ENCODE assay signal across 8 mouse cellular contexts in the genomic region with DNA sequence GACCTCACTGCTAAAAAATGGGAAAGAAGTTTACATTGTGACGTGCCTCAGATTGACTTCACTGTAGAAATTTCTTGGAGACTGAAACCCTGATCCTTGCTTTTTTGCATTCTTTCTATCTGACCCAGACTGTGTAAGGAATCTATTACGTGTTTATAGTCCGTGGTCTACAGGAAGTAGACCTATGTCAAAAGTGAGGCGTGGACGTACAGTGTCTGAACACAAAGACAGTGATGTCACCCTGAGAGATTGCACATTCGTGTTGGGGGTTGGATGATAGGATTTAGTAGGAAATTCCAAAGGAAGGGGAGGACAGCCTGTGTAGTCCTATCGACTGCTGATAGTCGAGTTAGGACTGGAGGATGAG. TPM values are rescaled to one million over a fixed set of nuclear protein-coding genes. Genes with fewer than 3 reads are reported as not detected.
DNase-seq lines count a peak whose midpoint lies in the region; ATAC-seq and TF ChIP-seq lines count a peak whose summit lies in the region.

No protein-coding gene starts in this region.

- H3K9me3 ChIP-seq in E14TG2a.4 (ENCODE audit: low read length): no peaks in the 10 kb centered on the region
- no peaks in the 10 kb centered on the region for H3K9me3 ChIP-seq in forebrain, embryonic 12.5 days
- H3K9me3 ChIP-seq in liver, embryonic 13.5 days (replicated peaks): no peaks in the 10 kb centered on the region
- H3K9me3 ChIP-seq in stomach, postnatal 0 days (ENCODE audit: control insufficient read depth, low read length): no peaks in the 10 kb centered on the region

- no peak for TF ChIP-seq POLR2A in cerebellum, adult 2 months (IDR thresholded peaks at IDR 0.05; ENCODE audit: borderline replicate concordance, insufficient read depth, low read length)

- H3K27me3 ChIP-seq in cerebellum, adult 2 months (ENCODE audit: control insufficient read depth, insufficient read depth, low read length): no peaks in the 10 kb centered on the region
- no peaks in the 10 kb centered on the region for H3K27me3 ChIP-seq in E14TG2a.4 (ENCODE audit: insufficient read depth, low read length)
- H3K27me3 ChIP-seq in forebrain, embryonic 12.5 days: no peaks in the 10 kb centered on the region
- H3K27me3 ChIP-seq in liver, embryonic 13.5 days: no peaks in the 10 kb centered on the region
- no peaks in the 10 kb centered on the region for H3K27me3 ChIP-seq in stomach, postnatal 0 days (ENCODE audit: control insufficient read depth, insufficient read depth, low read length)

- TF ChIP-seq EP300 in stomach, postnatal 0 days (optimal IDR thresholded peaks at IDR 0.05): no peak

- WGBS in cerebellum, adult 2 months: under 1% methylated on average over 8 of the region's 8 CpGs
- WGBS in forebrain, embryonic 12.5 days: 2% methylated on average over 8 of the region's 8 CpGs
- 0% methylated on average over 8 of the region's 8 CpGs for whole genome bisulfite sequencing in liver, embryonic 13.5 days (ENCODE audit: insufficient replicate concordance)
- 1% methylated on average over 8 of the region's 8 CpGs for WGBS in stomach, postnatal 0 days

- H3K4me2 ChIP-seq in forebrain, embryonic 12.5 days: peak overlapping the region; percentile 71
- H3K4me2 ChIP-seq in liver, embryonic 13.5 days: peak overlapping the region; percentile 78
- H3K4me2 ChIP-seq in stomach, postnatal 0 days (replicated peaks; ENCODE audit: low read depth): peak overlapping the region; percentile 77

- peaks cover 24% of the 10 kb centered on the region for H3K36me3 ChIP-seq in E14TG2a.4 (ENCODE audit: insufficient read depth, low read length)
- H3K36me3 ChIP-seq in forebrain, embryonic 12.5 days (replicated peaks): peaks cover 17% of the 10 kb centered on the region
- H3K36me3 ChIP-seq in liver, embryonic 13.5 days: peaks cover 23% of the 10 kb centered on the region
- no peaks in the 10 kb centered on the region for H3K36me3 ChIP-seq in stomach, postnatal 0 days (ENCODE audit: control insufficient read depth, insufficient read depth, low read length)

- peak overlapping the region; percentile 82 for H3K9ac ChIP-seq in forebrain, embryonic 12.5 days
- H3K9ac ChIP-seq in liver, embryonic 13.5 days: peak overlapping the region; percentile 88
- H3K9ac ChIP-seq in stomach, postnatal 0 days (ENCODE audit: low read length): peak overlapping the region; percentile 72

- no peak for TF ChIP-seq CTCF in cerebellum, adult 2 months (IDR thresholded peaks at IDR 0.05; ENCODE audit: borderline replicate concordance, insufficient read depth, low read depth, low read length)
- TF ChIP-seq CTCF in E14TG2a.4 (conservative IDR thresholded peaks at IDR 0.05; ENCODE audit: low read length): no peak
- TF ChIP-seq CTCF in stomach, postnatal 0 days (IDR thresholded peaks at IDR 0.05; ENCODE audit: low read depth): no peak

- H3K4me3 ChIP-seq in cerebellum, adult 2 months (replicated peaks; ENCODE audit: insufficient read depth, low read depth, low read length): peak overlapping the region; percentile 59
- peak overlapping the region; percentile 87 for H3K4me3 ChIP-seq in E14TG2a.4 (replicated peaks; ENCODE audit: low read length)
- H3K4me3 ChIP-seq in forebrain, embryonic 12.5 days (replicated peaks): peak overlapping the region; percentile 71
- H3K4me3 ChIP-seq in liver, embryonic 13.5 days (replicated peaks): peak overlapping the region; percentile 81
- H3K4me3 ChIP-seq in stomach, postnatal 0 days (ENCODE audit: low read depth, low read length): peak overlapping the region; percentile 65

- no peak overlapping the region for H3K27ac ChIP-seq in cerebellum, adult 2 months (ENCODE audit: insufficient read depth, low read length)
- peak overlapping the region; percentile 76; the same call in 1 of the 2 replicates for H3K27ac ChIP-seq in forebrain, embryonic 12.5 days
- H3K27ac ChIP-seq in liver, embryonic 13.5 days: peak overlapping the region; percentile 90
- H3K27ac ChIP-seq in stomach, postnatal 0 days (replicated peaks): peak overlapping the region; percentile 73; the same call in 1 of the 2 replicates

- H3K4me1 ChIP-seq in cerebellum, adult 2 months (ENCODE audit: control insufficient read depth, insufficient read depth, low read length): no peaks in the 10 kb centered on the region
- peaks cover 21% of the 10 kb centered on the region for H3K4me1 ChIP-seq in E14TG2a.4 (replicated peaks; ENCODE audit: low read depth, low read length)
- H3K4me1 ChIP-seq in forebrain, embryonic 12.5 days: peaks cover 18% of the 10 kb centered on the region
- H3K4me1 ChIP-seq in liver, embryonic 13.5 days (replicated peaks): peaks cover 35% of the 10 kb centered on the region
- H3K4me1 ChIP-seq in stomach, postnatal 0 days (replicated peaks; ENCODE audit: control insufficient read depth, insufficient read depth): no peaks in the 10 kb centered on the region; the same call in 1 of the 2 replicates

- peak; percentile 32; the same call in 1 of the 2 replicates for ATAC-seq in forebrain, embryonic 12.5 days (ENCODE audit: low FRiP score)
- peak; percentile 24; the same call in 1 of the 2 replicates for ATAC-seq in liver, embryonic 13.5 days (ENCODE audit: low read depth)
- ATAC-seq in stomach, postnatal 0 days (ENCODE audit: low FRiP score, low TSS enrichment): peak; percentile 19; the same call in 1 of the 2 replicates
- ATAC-seq in activated CD4-positive, CD25-positive, alpha-beta regulatory T cell, adult 4 months: no peak

- DNase-seq in cerebellum, adult 2 months: peak in 1 of 2 experiments; percentile 5
- DNase-seq in cerebellum, adult 8-10 months: no peak
- DNase-seq in liver, embryonic 13.5 days: peak; percentile 8
- DNase-seq in stomach, postnatal 0 days (ENCODE audit: low spot score): no peak
- no peak for DNase-seq in cerebellum, adult 9-10 months

RNA-seq across cellular contexts. Expression of a gene that starts 0.5 kb away (rescaled TPM):
- polyA plus RNA-seq in cerebellum, adult 2 months (2012; rRNA removed): 1.3 and 1.5 TPM in 2 replicates
- polyA plus RNA-seq in forebrain, embryonic 12.5 days (2016; fragmentation: Nextera tagmentation; extraction: Ambion mirVana): 20.7 and 21.0 TPM in 2 replicates
- 8.3 and 11.8 TPM in 2 replicates for polyA plus RNA-seq in liver, embryonic 13.5 days (2015; fragmentation: Nextera tagmentation; extraction: Ambion mirVana)
- 1.7 and 1.8 TPM in 2 replicates for polyA plus RNA-seq in stomach, postnatal 0 days (2015; fragmentation: Nextera tagmentation; extraction: Ambion mirVana)
- 1 to 10 TPM; 6.0 to 6.7 TPM for polyA plus RNA-seq in activated CD4-positive, CD25-positive, alpha-beta regulatory T cell, adult 4 months (2017; shearing (Covaris generic))

RNA-seq across cellular contexts. Expression of a gene that starts 13.4 kb away (rescaled TPM):
- polyA plus RNA-seq in cerebellum, adult 2 months (2012; rRNA removed): 42.8 and 48.7 TPM in 2 replicates
- 123 and 129 TPM in 2 replicates for polyA plus RNA-seq in forebrain, embryonic 12.5 days (2016; fragmentation: Nextera tagmentation; extraction: Ambion mirVana)
- polyA plus RNA-seq in liver, embryonic 13.5 days (2015; fragmentation: Nextera tagmentation; extraction: Ambion mirVana): 72.8 and 90.4 TPM in 2 replicates
- polyA plus RNA-seq in stomach, postnatal 0 days (2015; fragmentation: Nextera tagmentation; extraction: Ambion mirVana): 175 and 176 TPM in 2 replicates
- polyA plus RNA-seq in activated CD4-positive, CD25-positive, alpha-beta regulatory T cell, adult 4 months (2017; shearing (Covaris generic)): 10 to 100 TPM; 81.9 to 83.6 TPM

RNA-seq across cellular contexts. Expression of a gene that starts 55.8 kb away (rescaled TPM):
- 2.1 and 2.7 TPM in 2 replicates for polyA plus RNA-seq in cerebellum, adult 2 months (2012; rRNA removed)
- polyA plus RNA-seq in forebrain, embryonic 12.5 days (2016; fragmentation: Nextera tagmentation; extraction: Ambion mirVana): 1.6 and 2.8 TPM in 2 replicates
- polyA plus RNA-seq in liver, embryonic 13.5 days (2015; fragmentation: Nextera tagmentation; extraction: Ambion mirVana): 29.3 and 31.5 TPM in 2 replicates
- polyA plus RNA-seq in stomach, postnatal 0 days (2015; fragmentation: Nextera tagmentation; extraction: Ambion mirVana): 0.16 and 0.19 TPM in 2 replicates
- polyA plus RNA-seq in activated CD4-positive, CD25-positive, alpha-beta regulatory T cell, adult 4 months (2017; shearing (Covaris generic)): not detected
